Mouse (Mus musculus): ENCODE measurements at regions not wholly inside any gene's neighbourhood (a gene's known extent, or its start where the extent isn't known, plus 50 kb on each side); places are given as distances from the start of the nearest gene placed in this dataset.
"Not testable (repeated sequence)": the region's sequence is repeated elsewhere in the genome, so short reads cannot be mapped to it uniquely, and the experiment has no call there.

DNA sequence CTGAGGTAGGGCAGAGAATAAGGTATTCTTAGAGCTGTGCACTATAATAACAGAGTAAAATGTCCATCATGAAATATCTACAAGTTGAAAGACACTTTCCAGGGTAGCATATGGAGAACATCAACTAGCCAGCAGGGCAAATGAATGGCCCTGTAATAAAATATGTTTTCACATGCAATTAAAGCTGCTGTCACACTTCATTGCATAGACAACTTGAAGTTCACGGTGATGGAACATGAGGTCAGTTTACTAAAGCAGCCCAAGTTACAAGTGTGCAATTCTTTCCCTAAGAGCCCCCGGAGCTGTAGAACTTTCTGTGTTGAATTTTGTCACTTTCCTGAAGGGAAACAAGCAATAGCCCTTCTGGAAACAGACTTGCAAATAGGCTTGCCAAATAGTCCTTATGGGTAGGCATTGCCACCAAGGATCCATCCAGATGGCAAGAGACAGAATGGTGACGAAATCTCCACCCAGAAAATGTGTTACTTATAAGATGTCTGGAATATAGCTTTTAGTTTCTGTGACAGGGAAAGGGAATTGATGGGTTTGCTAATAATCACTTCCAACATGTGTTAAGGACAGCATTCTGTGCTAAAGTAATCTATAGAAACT lies 1102.7 kb downstream of the Galc start:
- H3K4me3 ChIP-seq (ENCODE audit: low read depth, low read length): no peak overlapping the region
- DNase-seq (no peak), ATAC-seq (no peak)
- no peaks in the 10 kb centered on the region for H3K27me3 ChIP-seq (ENCODE audit: insufficient read depth, low read length)
- H3K4me1 ChIP-seq (ENCODE audit: insufficient read depth): no peaks in the 10 kb centered on the region
- H3K9me3 ChIP-seq (ENCODE audit: low read length): no peaks in the 10 kb centered on the region
- TF ChIP-seq EP300 (IDR thresholded peaks at IDR 0.05; ENCODE audit: low read depth) (no peak), CTCF (IDR thresholded peaks at IDR 0.05; ENCODE audit: low read depth) (no peak)
- H3K27ac ChIP-seq (ENCODE audit: low read depth): no peak overlapping the region
- no peaks in the 10 kb centered on the region for H3K36me3 ChIP-seq (replicated peaks; ENCODE audit: insufficient read depth, low read length)
- no peak overlapping the region for H3K9ac ChIP-seq (replicated peaks)
- H3K4me2 ChIP-seq (ENCODE audit: low read depth, low read length): no peak overlapping the region
- 63% methylated on average over 3 of the region's 3 CpGs for WGBS (ENCODE audit: insufficient replicate concordance)

DNA sequence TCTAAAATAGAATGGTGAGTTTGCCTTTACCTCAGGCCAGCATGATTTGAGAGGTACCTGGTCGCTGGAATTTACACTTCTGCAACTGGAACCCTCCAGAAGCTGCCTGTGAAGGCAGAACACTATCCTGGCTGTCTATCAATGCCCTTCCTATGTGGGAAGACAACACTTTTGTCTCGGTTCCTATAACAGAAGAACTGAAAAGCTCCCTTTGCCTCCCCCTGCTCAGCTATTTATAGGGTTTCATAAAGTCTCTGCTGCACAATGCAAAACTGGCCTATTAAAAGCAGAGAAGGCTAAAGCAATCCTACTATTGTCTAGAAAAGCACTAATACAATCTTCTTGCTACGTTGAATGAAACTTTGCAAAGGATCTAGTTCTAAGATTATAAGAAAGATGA lies 1116.5 kb downstream of the Galc start:
- Histone ChIP-seq H3K9me3 (ENCODE audit: low read length) (no peaks in the 10 kb centered on the region), H3K4me1 (ENCODE audit: insufficient read depth) (no peaks in the 10 kb centered on the region), H3K27me3 (ENCODE audit: insufficient read depth, low read length) (no peaks in the 10 kb centered on the region), H3K36me3 (replicated peaks; ENCODE audit: insufficient read depth, low read length) (no peaks in the 10 kb centered on the region), H3K4me2 (ENCODE audit: low read depth, low read length) (no peak overlapping the region), H3K27ac (ENCODE audit: low read depth) (no peak overlapping the region), H3K9ac (replicated peaks) (no peak overlapping the region), H3K4me3 (ENCODE audit: low read depth, low read length) (no peak overlapping the region)
- ATAC-seq (no peak), DNase-seq (no peak)
- 43% methylated on average over 3 of the region's 3 CpGs for WGBS (ENCODE audit: insufficient replicate concordance)
- TF ChIP-seq EP300 (IDR thresholded peaks at IDR 0.05; ENCODE audit: low read depth): no peak
- no peak for TF ChIP-seq CTCF (IDR thresholded peaks at IDR 0.05; ENCODE audit: low read depth)

DNA sequence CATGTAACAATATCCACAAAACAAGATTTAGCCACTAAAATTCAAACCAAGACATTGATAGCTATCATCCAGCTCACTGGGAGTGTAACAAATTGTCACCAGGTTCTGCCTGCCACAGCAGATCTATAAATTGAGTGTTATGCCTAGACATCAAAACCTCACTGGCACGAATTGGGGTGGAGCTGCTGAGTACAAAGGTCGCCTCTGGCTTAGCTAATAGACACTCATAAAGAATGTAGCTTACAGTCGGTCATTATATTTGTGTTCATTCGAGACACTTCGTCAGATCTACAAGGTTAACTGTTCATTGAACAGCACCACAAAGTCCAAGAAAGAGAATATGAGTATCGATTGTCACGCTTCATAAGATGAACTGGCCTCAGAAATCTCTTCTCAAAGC lies 1121.3 kb downstream of the Galc start:
- no peak overlapping the region for H3K27ac ChIP-seq (ENCODE audit: low read depth)
- H3K4me1 ChIP-seq (ENCODE audit: insufficient read depth): no peaks in the 10 kb centered on the region
- no peaks in the 10 kb centered on the region for H3K27me3 ChIP-seq (ENCODE audit: insufficient read depth, low read length)
- H3K4me3 ChIP-seq (ENCODE audit: low read depth, low read length): no peak overlapping the region
- H3K4me2 ChIP-seq (ENCODE audit: low read depth, low read length): no peak overlapping the region
- DNase-seq (no peak), ATAC-seq (no peak)
- H3K9ac ChIP-seq (replicated peaks): no peak overlapping the region
- H3K9me3 ChIP-seq (ENCODE audit: low read length): no peaks in the 10 kb centered on the region
- TF ChIP-seq CTCF (IDR thresholded peaks at IDR 0.05; ENCODE audit: low read depth) (no peak), EP300 (IDR thresholded peaks at IDR 0.05; ENCODE audit: low read depth) (no peak)
- no peaks in the 10 kb centered on the region for H3K36me3 ChIP-seq (replicated peaks; ENCODE audit: insufficient read depth, low read length)
- WGBS (ENCODE audit: insufficient replicate concordance): 77% methylated on average over 7 of the region's 7 CpGs

GRCm38 (mm10) chr12:97130276-97130675 lies 1129.0 kb downstream of the Galc start:
- DNase-seq (no peak), ATAC-seq (no peak)
- no peaks in the 10 kb centered on the region for H3K27me3 ChIP-seq (ENCODE audit: insufficient read depth, low read length)
- TF ChIP-seq EP300 (IDR thresholded peaks at IDR 0.05; ENCODE audit: low read depth) (no peak), CTCF (IDR thresholded peaks at IDR 0.05; ENCODE audit: low read depth) (peak; percentile 31; the same call in 1 of the 2 replicates)
- H3K4me1 ChIP-seq (ENCODE audit: insufficient read depth): no peaks in the 10 kb centered on the region
- no peak overlapping the region for H3K4me2 ChIP-seq (ENCODE audit: low read depth, low read length)
- no peaks in the 10 kb centered on the region for H3K36me3 ChIP-seq (replicated peaks; ENCODE audit: insufficient read depth, low read length)
- no peaks in the 10 kb centered on the region for H3K9me3 ChIP-seq (ENCODE audit: low read length)
- no peak overlapping the region for H3K27ac ChIP-seq (ENCODE audit: low read depth)
- no peak overlapping the region for H3K9ac ChIP-seq (replicated peaks)
- H3K4me3 ChIP-seq (ENCODE audit: low read depth, low read length): no peak overlapping the region

DNA sequence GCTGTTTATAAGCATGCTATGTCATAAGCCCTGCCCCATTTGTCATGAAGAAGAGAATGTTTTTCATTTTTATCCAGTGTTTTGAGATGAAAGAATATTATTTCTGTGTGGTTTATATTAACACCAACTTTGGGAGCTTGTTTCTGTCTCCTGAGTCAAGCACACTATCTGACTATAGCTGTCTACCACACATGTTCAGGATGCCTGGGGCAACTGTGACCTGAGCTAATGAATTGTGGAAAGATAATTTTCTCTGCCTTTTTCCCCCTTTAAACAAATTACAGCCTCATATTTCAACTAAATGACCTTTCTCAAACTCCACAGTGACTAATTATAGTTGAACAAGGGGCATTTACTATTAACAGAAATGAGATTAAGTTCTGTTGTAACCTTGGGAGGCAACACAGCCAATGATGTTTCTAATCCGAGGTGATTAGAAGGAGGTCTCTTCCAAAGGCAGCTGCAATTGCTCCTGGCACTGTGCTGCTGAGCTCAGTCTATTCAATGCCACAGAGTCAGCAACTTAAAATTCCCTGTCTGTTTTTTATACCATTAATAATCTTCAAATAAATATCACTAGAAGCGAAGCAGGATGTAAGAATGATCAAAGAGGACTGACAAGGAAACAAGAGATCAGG lies 1168.6 kb downstream of the Galc start:
- Histone ChIP-seq H3K4me1 (ENCODE audit: insufficient read depth) (no peaks in the 10 kb centered on the region), H3K9ac (replicated peaks) (no peak overlapping the region), H3K27me3 (ENCODE audit: insufficient read depth, low read length) (no peaks in the 10 kb centered on the region), H3K9me3 (ENCODE audit: low read length) (no peaks in the 10 kb centered on the region), H3K4me2 (ENCODE audit: low read depth, low read length) (no peak overlapping the region), H3K27ac (ENCODE audit: low read depth) (no peak overlapping the region), H3K4me3 (ENCODE audit: low read depth, low read length) (no peak overlapping the region), H3K36me3 (replicated peaks; ENCODE audit: insufficient read depth, low read length) (no peaks in the 10 kb centered on the region)
- ATAC-seq: no peak
- TF ChIP-seq EP300 (IDR thresholded peaks at IDR 0.05; ENCODE audit: low read depth) (no peak), CTCF (IDR thresholded peaks at IDR 0.05; ENCODE audit: low read depth) (no peak)
- WGBS (ENCODE audit: insufficient replicate concordance): 66% methylated on average over 2 of the region's 2 CpGs
- DNase-seq: no peak

DNA sequence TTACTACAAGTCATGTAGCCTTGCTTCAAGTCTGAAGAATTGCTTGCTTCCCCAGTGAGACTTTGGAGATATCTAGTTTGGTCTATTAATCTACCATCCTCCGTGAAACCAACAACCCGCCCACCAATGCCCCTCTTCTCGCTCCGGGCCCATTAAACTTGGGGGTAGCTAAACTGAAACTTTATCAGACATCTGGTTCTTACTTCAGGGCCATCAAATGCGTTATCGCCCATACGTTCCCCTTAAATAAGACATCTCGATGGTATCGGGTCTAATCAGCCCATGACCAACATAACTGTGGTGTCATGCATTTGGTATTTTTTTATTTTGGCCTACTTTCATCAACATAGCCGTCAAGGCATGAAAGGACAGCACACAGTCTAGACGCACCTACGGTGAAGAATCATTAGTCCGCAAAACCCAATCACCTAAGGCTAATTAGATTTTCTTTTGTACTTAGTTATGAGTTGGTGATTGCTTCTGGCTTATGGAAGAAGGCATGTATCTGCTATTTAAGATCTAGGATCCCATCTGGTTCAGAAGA lies 1197.8 kb downstream of the Galc start:
- not testable (repeated sequence) for DNase-seq
- 62% methylated on average over 10 of the region's 13 CpGs for WGBS (ENCODE audit: insufficient replicate concordance)

More for the DNA sequence above, 1197.8 kb downstream of the Galc start:
- H3K9me3 ChIP-seq (ENCODE audit: low read length); H3K4me1 ChIP-seq (ENCODE audit: insufficient read depth); H3K9ac ChIP-seq (replicated peaks); H3K4me2 ChIP-seq (ENCODE audit: low read depth, low read length); H3K4me3 ChIP-seq (ENCODE audit: low read depth, low read length); H3K36me3 ChIP-seq (replicated peaks; ENCODE audit: insufficient read depth, low read length); H3K27ac ChIP-seq (ENCODE audit: low read depth); H3K27me3 ChIP-seq (ENCODE audit: insufficient read depth, low read length): not testable (repeated sequence)
- peak; percentile 100 for ATAC-seq
